Mouse (Mus musculus): Measurements from ENCODE around the gene Ccdc88c.

GRCm38 (mm10) chr12:101017971-101018371, 10.9 kb downstream of the Ccdc88c start:
- TF ChIP-seq CTCF (IDR thresholded peaks at IDR 0.05; ENCODE audit: control insufficient read depth, insufficient read depth, insufficient replicate concordance, low read depth, low read length) (no peak), POLR2A (IDR thresholded peaks at IDR 0.05; ENCODE audit: control insufficient read depth, low read depth, low read length) (no peak)

Data from testis, adult 2 months (tissue).